Mouse (Mus musculus): ENCODE measurements around the gene Hyal4.

DNA sequence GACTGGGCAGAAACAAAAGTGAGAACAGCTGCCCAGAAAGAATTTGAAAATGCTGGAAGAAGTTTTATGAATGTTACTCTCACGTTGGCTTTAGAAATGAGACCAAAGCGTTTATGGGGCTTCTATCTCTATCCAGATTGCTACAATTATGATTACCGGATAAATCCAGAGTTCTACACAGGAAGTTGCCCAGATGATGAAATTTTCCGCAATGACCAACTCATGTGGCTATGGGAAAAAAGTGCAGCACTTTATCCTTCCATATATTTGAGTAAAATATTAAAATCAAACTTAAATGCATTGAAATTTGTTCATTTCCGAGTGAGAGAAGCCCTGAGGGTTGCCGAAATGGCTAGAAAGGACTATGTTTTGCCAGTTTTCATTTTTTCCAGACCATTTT is 13.6 kb upstream of the Hyal4 start:
- no peak for TF ChIP-seq CTCF (IDR thresholded peaks at IDR 0.05; ENCODE audit: low read depth, low read length)
- TF ChIP-seq POLR2A (IDR thresholded peaks at IDR 0.05; ENCODE audit: borderline replicate concordance, low read depth, low read length), result no peak
